Mouse (Mus musculus): ENCODE data around the gene Id1. TPM values are rescaled to one million over a fixed set of nuclear protein-coding genes. Genes with fewer than 3 reads are reported as not detected.

The Id1 gene
- polyA plus RNA-seq, 1 experiment from 2014 or later: 32.8 TPM

GRCm38 (mm10) chr2:152726751-152727335 is 9.2 kb upstream of the Id1 start:
- H3K9me3 ChIP-seq (replicated peaks; ENCODE audit: control insufficient read depth, low read length): no peaks in the 10 kb centered on the region
- no peaks in the 10 kb centered on the region for H3K27me3 ChIP-seq (replicated peaks; ENCODE audit: control insufficient read depth, insufficient read depth, low read length)
- H3K27ac ChIP-seq (ENCODE audit: low read depth, low read length): no peak overlapping the region
- no peak overlapping the region for H3K4me2 ChIP-seq (ENCODE audit: low read length)
- H3K9ac ChIP-seq (ENCODE audit: low read length): no peak overlapping the region
- peaks cover 7% of the 10 kb centered on the region; the same call in 1 of the 2 replicates for H3K4me1 ChIP-seq (ENCODE audit: control insufficient read depth, insufficient read depth, low read length)
- H3K36me3 ChIP-seq (ENCODE audit: control insufficient read depth, insufficient read depth, low read length): no peaks in the 10 kb centered on the region
- DNase-seq (ENCODE audit: low spot score) (no peak), ATAC-seq (no peak)
- H3K4me3 ChIP-seq (ENCODE audit: low read depth, low read length): no peak overlapping the region
- 81% methylated on average over 6 of the region's 6 CpGs for WGBS

- H3K9me3 ChIP-seq (replicated peaks; ENCODE audit: control insufficient read depth, low read length): no peaks in the 10 kb centered on the region
- H3K4me3 ChIP-seq (ENCODE audit: low read depth, low read length): no peak overlapping the region
- no peaks in the 10 kb centered on the region for H3K36me3 ChIP-seq (ENCODE audit: control insufficient read depth, insufficient read depth, low read length)
- no peak for ATAC-seq
- H3K4me1 ChIP-seq (ENCODE audit: control insufficient read depth, insufficient read depth, low read length): peaks cover 7% of the 10 kb centered on the region; the same call in 1 of the 2 replicates
- no peak for DNase-seq (ENCODE audit: low spot score)
- H3K4me2 ChIP-seq (ENCODE audit: low read length): no peak overlapping the region
- H3K9ac ChIP-seq (ENCODE audit: low read length): no peak overlapping the region
- 87% methylated on average over 14 of the region's 14 CpGs for WGBS
- peak overlapping the region; percentile 44; the same call in 1 of the 2 replicates for H3K27ac ChIP-seq (ENCODE audit: low read depth, low read length)
- no peaks in the 10 kb centered on the region for H3K27me3 ChIP-seq (replicated peaks; ENCODE audit: control insufficient read depth, insufficient read depth, low read length)
These were observed 8.1 kb upstream of the Id1 start for GRCm38 (mm10) chr2:152727795-152728510.

GRCm38 (mm10) chr2:152728594-152728993 is 7.5 kb upstream of the Id1 start:
- Histone ChIP-seq H3K9me3 (replicated peaks; ENCODE audit: control insufficient read depth, low read length) (no peaks in the 10 kb centered on the region), H3K4me1 (ENCODE audit: control insufficient read depth, insufficient read depth, low read length) (peaks cover 5% of the 10 kb centered on the region; the same call in 1 of the 2 replicates), H3K4me2 (ENCODE audit: low read length) (no peak overlapping the region), H3K4me3 (ENCODE audit: low read depth, low read length) (no peak overlapping the region), H3K27me3 (replicated peaks; ENCODE audit: control insufficient read depth, insufficient read depth, low read length) (no peaks in the 10 kb centered on the region), H3K27ac (ENCODE audit: low read depth, low read length) (no peak overlapping the region), H3K9ac (ENCODE audit: low read length) (no peak overlapping the region), H3K36me3 (ENCODE audit: control insufficient read depth, insufficient read depth, low read length) (no peaks in the 10 kb centered on the region)
- ATAC-seq (no peak), DNase-seq (ENCODE audit: low spot score) (no peak)
- 87% methylated on average over 7 of the region's 7 CpGs for WGBS

GRCm38 (mm10) chr2:152729013-152729635 is 6.9 kb upstream of the Id1 start:
- Histone ChIP-seq H3K27me3 (replicated peaks; ENCODE audit: control insufficient read depth, insufficient read depth, low read length) (no peaks in the 10 kb centered on the region), H3K4me2 (ENCODE audit: low read length) (no peak overlapping the region), H3K9me3 (replicated peaks; ENCODE audit: control insufficient read depth, low read length) (no peaks in the 10 kb centered on the region), H3K36me3 (ENCODE audit: control insufficient read depth, insufficient read depth, low read length) (no peaks in the 10 kb centered on the region), H3K27ac (ENCODE audit: low read depth, low read length) (no peak overlapping the region), H3K4me1 (ENCODE audit: control insufficient read depth, insufficient read depth, low read length) (peaks cover under 1% of the 10 kb centered on the region; the same call in 1 of the 2 replicates), H3K9ac (ENCODE audit: low read length) (no peak overlapping the region), H3K4me3 (ENCODE audit: low read depth, low read length) (no peak overlapping the region)
- no peak for DNase-seq (ENCODE audit: low spot score)
- no peak for ATAC-seq
- WGBS: 76% methylated on average over 8 of the region's 8 CpGs

GRCm38 (mm10) chr2:152729636-152730020 is 6.4 kb upstream of the Id1 start:
- no peak for DNase-seq (ENCODE audit: low spot score)
- H3K4me3 ChIP-seq (ENCODE audit: low read depth, low read length): no peak overlapping the region
- 70% methylated on average over 7 of the region's 7 CpGs for WGBS
- no peak overlapping the region for H3K4me2 ChIP-seq (ENCODE audit: low read length)
- ATAC-seq: no peak
- H3K27me3 ChIP-seq (replicated peaks; ENCODE audit: control insufficient read depth, insufficient read depth, low read length): no peaks in the 10 kb centered on the region
- H3K36me3 ChIP-seq (ENCODE audit: control insufficient read depth, insufficient read depth, low read length): no peaks in the 10 kb centered on the region
- no peaks in the 10 kb centered on the region for H3K9me3 ChIP-seq (replicated peaks; ENCODE audit: control insufficient read depth, low read length)
- peaks cover 3% of the 10 kb centered on the region; the same call in 1 of the 2 replicates for H3K4me1 ChIP-seq (ENCODE audit: control insufficient read depth, insufficient read depth, low read length)
- H3K27ac ChIP-seq (ENCODE audit: low read depth, low read length): no peak overlapping the region; the same call in 1 of the 2 replicates
- H3K9ac ChIP-seq (ENCODE audit: low read length): no peak overlapping the region

GRCm38 (mm10) chr2:152733201-152733600 is 2.9 kb upstream of the Id1 start:
- H3K36me3 ChIP-seq (ENCODE audit: control insufficient read depth, insufficient read depth, low read length): no peaks in the 10 kb centered on the region
- no peak overlapping the region for H3K4me3 ChIP-seq (ENCODE audit: low read depth, low read length)
- no peak overlapping the region for H3K4me2 ChIP-seq (ENCODE audit: low read length)
- peaks cover 26% of the 10 kb centered on the region for H3K4me1 ChIP-seq (ENCODE audit: control insufficient read depth, insufficient read depth, low read length)
- DNase-seq (ENCODE audit: low spot score) (no peak), ATAC-seq (no peak)
- H3K9ac ChIP-seq (ENCODE audit: low read length): no peak overlapping the region
- H3K9me3 ChIP-seq (replicated peaks; ENCODE audit: control insufficient read depth, low read length): no peaks in the 10 kb centered on the region
- WGBS: 92% methylated on average over 2 of the region's 2 CpGs
- H3K27me3 ChIP-seq (replicated peaks; ENCODE audit: control insufficient read depth, insufficient read depth, low read length): peaks cover 11% of the 10 kb centered on the region
- H3K27ac ChIP-seq (ENCODE audit: low read depth, low read length): no peak overlapping the region

GRCm38 (mm10) chr2:152734501-152734900 is 1.6 kb upstream of the Id1 start:
- Histone ChIP-seq H3K27me3 (replicated peaks; ENCODE audit: control insufficient read depth, insufficient read depth, low read length) (peaks cover 11% of the 10 kb centered on the region), H3K4me3 (ENCODE audit: low read depth, low read length) (peak overlapping the region; percentile 27), H3K4me2 (ENCODE audit: low read length) (peak overlapping the region; percentile 92), H3K9me3 (replicated peaks; ENCODE audit: control insufficient read depth, low read length) (no peaks in the 10 kb centered on the region), H3K9ac (ENCODE audit: low read length) (peak overlapping the region; percentile 75), H3K27ac (ENCODE audit: low read depth, low read length) (peak overlapping the region; percentile 30; the same call in 1 of the 2 replicates), H3K36me3 (ENCODE audit: control insufficient read depth, insufficient read depth, low read length) (no peaks in the 10 kb centered on the region), H3K4me1 (ENCODE audit: control insufficient read depth, insufficient read depth, low read length) (peaks cover 33% of the 10 kb centered on the region)
- DNase-seq (ENCODE audit: low spot score) (no peak), ATAC-seq (no peak)
- 18% methylated on average over 10 of the region's 10 CpGs for whole genome bisulfite sequencing

GRCm38 (mm10) chr2:152734984-152735383 is 1.1 kb upstream of the Id1 start:
- peak overlapping the region; percentile 92 for H3K4me2 ChIP-seq (ENCODE audit: low read length)
- H3K27me3 ChIP-seq (replicated peaks; ENCODE audit: control insufficient read depth, insufficient read depth, low read length): peaks cover 11% of the 10 kb centered on the region
- 0 out of 2 replicates have a peak overlapping the region, but pooled peaks have one; percentile 30 for H3K27ac ChIP-seq (ENCODE audit: low read depth, low read length)
- H3K4me3 ChIP-seq (ENCODE audit: low read depth, low read length): peak overlapping the region; percentile 27
- WGBS: 0% methylated on average over 27 of the region's 28 CpGs
- H3K4me1 ChIP-seq (ENCODE audit: control insufficient read depth, insufficient read depth, low read length): peaks cover 33% of the 10 kb centered on the region
- DNase-seq (ENCODE audit: low spot score) (peak; percentile 98), ATAC-seq (peak; percentile 94)
- H3K9me3 ChIP-seq (replicated peaks; ENCODE audit: control insufficient read depth, low read length): no peaks in the 10 kb centered on the region
- no peaks in the 10 kb centered on the region for H3K36me3 ChIP-seq (ENCODE audit: control insufficient read depth, insufficient read depth, low read length)
- peak overlapping the region; percentile 75 for H3K9ac ChIP-seq (ENCODE audit: low read length)
